Mouse (Mus musculus): Measurements from ENCODE around the gene BC107364. TPM values are rescaled to one million over a fixed set of nuclear protein-coding genes. Genes with fewer than 3 reads are reported as not detected.
"Not testable (repeated sequence)": the region's sequence is repeated elsewhere in the genome, so short reads cannot be mapped to it uniquely, and the experiment has no call there.

Gene BC107364
- polyA plus RNA-seq (2015; fragmentation: Nextera tagmentation; extraction: Ambion mirVana) = 0.25 TPM in 1 of 2 replicates, not detected in the other

DNA sequence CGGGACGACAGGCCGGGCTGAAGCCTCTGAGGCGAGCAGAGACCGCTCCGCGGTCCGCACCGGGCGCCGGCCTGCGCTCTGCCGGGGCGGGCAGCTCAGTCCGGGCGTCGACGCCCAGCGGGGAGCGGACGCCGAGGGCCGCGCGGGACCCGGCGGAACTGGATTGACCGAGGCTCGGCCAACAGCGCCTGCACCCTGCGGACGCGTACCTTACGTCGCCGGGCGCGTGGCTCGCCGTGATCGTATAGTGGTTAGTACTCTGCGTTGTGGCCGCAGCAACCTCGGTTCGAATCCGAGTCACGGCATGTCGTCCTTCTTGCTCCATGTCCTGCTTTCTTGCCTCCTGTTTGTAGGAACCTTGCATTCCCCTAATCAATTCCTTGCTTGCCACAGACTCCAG lies at the start of gene BC107364:
BC107364 (minus strand) TSS at position 45 of the 400 bp plus-strand sequence.
- H3K4me2 ChIP-seq (replicated peaks; ENCODE audit: low read depth, low read length); H3K4me3 ChIP-seq (ENCODE audit: low read length); H3K4me1 ChIP-seq (ENCODE audit: insufficient read depth, low read length); H3K9ac ChIP-seq (replicated peaks; ENCODE audit: low read length); H3K9me3 ChIP-seq (ENCODE audit: low read length); H3K27me3 ChIP-seq (ENCODE audit: insufficient read depth, low read length); H3K36me3 ChIP-seq (ENCODE audit: insufficient read depth, low read length); H3K27ac ChIP-seq (ENCODE audit: low read length): not testable (repeated sequence)
- 0 out of 2 replicates have a peak, but pooled peaks have one; percentile 10 for ATAC-seq (ENCODE audit: low FRiP score, low TSS enrichment)
- no CpG with 5 or more reads among the region's 48 CpGs for WGBS

DNA sequence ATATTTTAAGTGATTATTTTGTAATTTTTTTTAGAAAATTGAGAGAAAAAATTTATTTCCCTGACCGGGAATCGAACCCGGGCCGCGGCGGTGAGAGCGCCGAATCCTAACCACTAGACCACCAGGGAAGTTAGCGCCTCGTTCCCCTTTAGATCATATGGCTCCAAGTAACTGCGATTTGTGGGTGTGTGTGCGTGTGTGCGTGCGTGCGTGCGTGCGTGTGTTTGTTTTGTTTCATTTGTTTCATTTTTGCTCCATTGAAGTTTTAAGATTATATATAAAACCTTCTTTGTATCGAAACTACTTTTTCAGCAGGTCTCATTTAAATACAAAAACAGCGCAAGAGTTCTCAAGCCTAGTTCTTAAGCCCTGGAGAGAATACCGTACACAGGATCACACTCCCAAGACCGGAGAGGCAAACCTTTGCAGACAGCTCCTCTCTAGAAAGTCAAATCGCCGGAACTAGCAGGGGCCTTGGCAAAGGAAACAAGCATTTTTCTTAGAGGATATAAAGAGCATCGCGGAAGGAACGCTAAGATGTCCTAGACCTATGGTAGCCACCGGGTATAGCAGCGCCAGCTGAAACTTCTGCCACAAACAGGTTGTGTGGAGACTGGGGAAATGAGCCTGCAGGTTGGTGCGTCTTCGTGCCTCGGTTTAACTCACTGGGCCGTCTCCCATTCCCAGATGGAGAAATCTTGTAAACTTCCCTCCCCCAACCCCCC lies 49.4 kb upstream of the BC107364 start:
- 0% methylated on average over 32 of the region's 32 CpGs for WGBS
- peak; percentile 70 for ATAC-seq (ENCODE audit: low FRiP score, low TSS enrichment)
- peak overlapping the region; percentile 67 for H3K9ac ChIP-seq (replicated peaks; ENCODE audit: low read length)
- H3K4me3 ChIP-seq (ENCODE audit: low read length) = peak overlapping the region; percentile 61
- no peaks in the 10 kb centered on the region for H3K36me3 ChIP-seq (ENCODE audit: insufficient read depth, low read length)
- peak overlapping the region; percentile 87 for H3K27ac ChIP-seq (ENCODE audit: low read length)
- no peaks in the 10 kb centered on the region for H3K9me3 ChIP-seq (ENCODE audit: low read length)
- H3K4me2 ChIP-seq (replicated peaks; ENCODE audit: low read depth, low read length) = peak overlapping the region; percentile 85
- H3K4me1 ChIP-seq (ENCODE audit: insufficient read depth, low read length) = peaks cover 10% of the 10 kb centered on the region
- no peaks in the 10 kb centered on the region for H3K27me3 ChIP-seq (ENCODE audit: insufficient read depth, low read length)

DNA sequence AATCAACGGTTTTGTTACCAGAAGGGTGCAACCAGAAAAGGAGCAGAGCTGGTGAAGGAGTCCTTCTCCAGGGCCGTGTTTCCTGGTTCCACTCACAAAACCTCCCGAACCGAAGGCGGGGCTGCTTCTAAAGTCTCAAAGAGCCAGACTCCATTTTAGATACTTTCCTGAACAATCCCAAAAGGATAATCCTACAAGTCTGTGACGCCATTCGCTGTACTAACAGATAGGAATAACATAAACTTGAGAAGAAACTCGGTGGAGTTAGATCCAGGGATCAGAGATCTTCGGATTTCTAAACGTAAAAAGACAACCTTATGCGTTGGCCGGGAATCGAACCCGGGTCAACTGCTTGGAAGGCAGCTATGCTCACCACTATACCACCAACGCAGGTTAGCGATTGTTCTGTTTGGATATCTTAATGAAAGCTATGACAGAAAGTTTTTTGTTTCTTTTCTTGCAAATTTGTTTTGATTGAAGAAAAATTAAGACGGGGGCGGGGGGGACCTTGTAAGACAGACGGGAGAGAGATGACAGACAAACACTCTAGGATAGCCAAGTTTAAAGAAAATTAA lies 48.7 kb upstream of the BC107364 start:
- H3K4me1 ChIP-seq (ENCODE audit: insufficient read depth, low read length) = peaks cover 15% of the 10 kb centered on the region
- peak overlapping the region; percentile 61 for H3K4me3 ChIP-seq (ENCODE audit: low read length)
- H3K4me2 ChIP-seq (replicated peaks; ENCODE audit: low read depth, low read length) = peak overlapping the region; percentile 85
- WGBS = under 1% methylated on average over 19 of the region's 19 CpGs
- H3K9me3 ChIP-seq (ENCODE audit: low read length) = no peaks in the 10 kb centered on the region
- peak overlapping the region; percentile 63 for H3K9ac ChIP-seq (replicated peaks; ENCODE audit: low read length)
- H3K27ac ChIP-seq (ENCODE audit: low read length) = peak overlapping the region; percentile 75
- ATAC-seq (ENCODE audit: low FRiP score, low TSS enrichment) = peak; percentile 86
- H3K27me3 ChIP-seq (ENCODE audit: insufficient read depth, low read length) = no peaks in the 10 kb centered on the region
- H3K36me3 ChIP-seq (ENCODE audit: insufficient read depth, low read length) = no peaks in the 10 kb centered on the region

- peak; percentile 83 for ATAC-seq (ENCODE audit: low FRiP score, low TSS enrichment)
- peak overlapping the region; percentile 61 for H3K4me3 ChIP-seq (ENCODE audit: low read length)
- peaks cover 15% of the 10 kb centered on the region for H3K4me1 ChIP-seq (ENCODE audit: insufficient read depth, low read length)
- H3K27ac ChIP-seq (ENCODE audit: low read length) = peak overlapping the region; percentile 92
- no peaks in the 10 kb centered on the region for H3K9me3 ChIP-seq (ENCODE audit: low read length)
- H3K27me3 ChIP-seq (ENCODE audit: insufficient read depth, low read length) = no peaks in the 10 kb centered on the region
- H3K36me3 ChIP-seq (ENCODE audit: insufficient read depth, low read length) = no peaks in the 10 kb centered on the region
- H3K4me2 ChIP-seq (replicated peaks; ENCODE audit: low read depth, low read length) = peak overlapping the region; percentile 85
- WGBS = under 1% methylated on average over 17 of the region's 17 CpGs
- peak overlapping the region; percentile 80 for H3K9ac ChIP-seq (replicated peaks; ENCODE audit: low read length)
These were observed 48.1 kb upstream of the BC107364 start for GRCm38 (mm10) chr3:96500289-96500621.

- ATAC-seq (ENCODE audit: low FRiP score, low TSS enrichment) = peak; percentile 47; the same call in 1 of the 2 replicates
- Histone ChIP-seq H3K27me3 (ENCODE audit: insufficient read depth, low read length) (no peaks in the 10 kb centered on the region), H3K9me3 (ENCODE audit: low read length) (no peaks in the 10 kb centered on the region), H3K4me1 (ENCODE audit: insufficient read depth, low read length) (peaks cover 15% of the 10 kb centered on the region), H3K27ac (ENCODE audit: low read length) (peak overlapping the region; percentile 92), H3K4me3 (ENCODE audit: low read length) (peak overlapping the region; percentile 61), H3K9ac (replicated peaks; ENCODE audit: low read length) (peak overlapping the region; percentile 80), H3K4me2 (replicated peaks; ENCODE audit: low read depth, low read length) (peak overlapping the region; percentile 55), H3K36me3 (ENCODE audit: insufficient read depth, low read length) (no peaks in the 10 kb centered on the region)
- WGBS = under 1% methylated on average over 36 of the region's 36 CpGs
These were observed 47.6 kb upstream of the BC107364 start for GRCm38 (mm10) chr3:96499481-96500288.

- H3K27ac ChIP-seq (ENCODE audit: low read length) = no peak overlapping the region
- no peak overlapping the region; the same call in 1 of the 2 replicates for H3K4me2 ChIP-seq (replicated peaks; ENCODE audit: low read depth, low read length)
- peak overlapping the region; percentile 61; the same call in 1 of the 2 replicates for H3K4me3 ChIP-seq (ENCODE audit: low read length)
- ATAC-seq (ENCODE audit: low FRiP score, low TSS enrichment) = no peak
- no peaks in the 10 kb centered on the region for H3K27me3 ChIP-seq (ENCODE audit: insufficient read depth, low read length)
- H3K9me3 ChIP-seq (ENCODE audit: low read length) = no peaks in the 10 kb centered on the region
- no peak overlapping the region for H3K9ac ChIP-seq (replicated peaks; ENCODE audit: low read length)
- 84% methylated on average over 4 of the region's 4 CpGs for WGBS
- peaks cover 15% of the 10 kb centered on the region for H3K4me1 ChIP-seq (ENCODE audit: insufficient read depth, low read length)
- H3K36me3 ChIP-seq (ENCODE audit: insufficient read depth, low read length) = no peaks in the 10 kb centered on the region
These were observed 46.6 kb upstream of the BC107364 start for GRCm38 (mm10) chr3:96498476-96499245.

- H3K27ac ChIP-seq (ENCODE audit: low read length) = peak overlapping the region; percentile 29; the same call in 1 of the 2 replicates
- 0% methylated on average over 19 of the region's 19 CpGs for WGBS
- peak overlapping the region; percentile 66 for H3K4me3 ChIP-seq (ENCODE audit: low read length)
- ATAC-seq (ENCODE audit: low FRiP score, low TSS enrichment) = peak; percentile 20; the same call in 1 of the 2 replicates
- peaks cover 13% of the 10 kb centered on the region for H3K4me1 ChIP-seq (ENCODE audit: insufficient read depth, low read length)
- H3K27me3 ChIP-seq (ENCODE audit: insufficient read depth, low read length) = no peaks in the 10 kb centered on the region
- no peaks in the 10 kb centered on the region for H3K36me3 ChIP-seq (ENCODE audit: insufficient read depth, low read length)
- peak overlapping the region; percentile 90 for H3K4me2 ChIP-seq (replicated peaks; ENCODE audit: low read depth, low read length)
- H3K9ac ChIP-seq (replicated peaks; ENCODE audit: low read length) = peak overlapping the region; percentile 65
- H3K9me3 ChIP-seq (ENCODE audit: low read length) = no peaks in the 10 kb centered on the region
These were observed 45.4 kb upstream of the BC107364 start for GRCm38 (mm10) chr3:96497451-96498028.

- Histone ChIP-seq H3K4me3 (ENCODE audit: low read length) (peak overlapping the region; percentile 66), H3K4me2 (replicated peaks; ENCODE audit: low read depth, low read length) (peak overlapping the region; percentile 90), H3K27ac (ENCODE audit: low read length) (0 out of 2 replicates have a peak overlapping the region, but pooled peaks have one; percentile 25), H3K4me1 (ENCODE audit: insufficient read depth, low read length) (peaks cover 13% of the 10 kb centered on the region), H3K9ac (replicated peaks; ENCODE audit: low read length) (peak overlapping the region; percentile 65)
- WGBS = 12% methylated on average over 14 of the region's 14 CpGs
- not testable (repeated sequence) for H3K36me3 ChIP-seq (ENCODE audit: insufficient read depth, low read length); H3K9me3 ChIP-seq (ENCODE audit: low read length); ATAC-seq (ENCODE audit: low FRiP score, low TSS enrichment); H3K27me3 ChIP-seq (ENCODE audit: insufficient read depth, low read length)
These were observed 44.6 kb upstream of the BC107364 start for GRCm38 (mm10) chr3:96496620-96497275.
